Mouse (Mus musculus): ENCODE measurements at regions not wholly inside any gene's neighbourhood (a gene's known extent, or its start where the extent isn't known, plus 50 kb on each side); places are given as distances from the start of the nearest gene placed in this dataset.

DNA sequence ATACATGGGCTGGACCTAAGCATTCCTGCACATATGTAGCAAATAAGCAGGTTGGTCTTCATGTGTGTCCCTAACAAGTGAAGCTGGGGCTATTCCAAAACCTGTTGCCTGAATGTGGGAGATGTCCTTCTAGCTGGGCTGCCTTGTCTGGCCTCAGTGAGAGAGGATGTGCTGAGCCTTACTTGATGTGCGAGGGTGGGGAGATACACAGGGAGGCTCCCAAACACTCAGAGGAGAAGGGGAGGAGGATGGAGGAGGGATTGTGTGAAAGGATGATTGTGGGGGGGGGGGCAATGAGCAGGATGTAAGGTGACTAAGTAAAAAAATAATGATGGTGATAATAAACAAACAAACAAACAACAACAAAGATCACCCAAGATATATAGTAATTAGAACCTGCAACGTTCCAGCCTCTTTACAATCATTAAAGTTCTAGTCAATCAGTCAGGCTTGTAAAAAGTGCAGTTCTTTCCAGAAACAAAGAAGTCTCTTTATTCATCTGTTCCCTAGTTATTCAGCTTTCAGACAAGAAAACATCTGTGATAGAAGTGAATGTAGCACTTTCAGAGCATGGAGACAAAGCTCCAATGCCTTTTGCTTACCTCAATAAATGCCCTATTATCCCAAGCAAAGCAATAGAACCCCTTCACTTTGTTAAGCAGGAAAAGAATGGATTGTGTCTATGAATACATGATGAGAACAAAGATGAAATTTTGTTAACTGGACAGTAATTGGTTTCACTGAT is 1261.1 kb downstream of the Pla2g4a start:
- no peaks in the 10 kb centered on the region for H3K9me3 ChIP-seq
- no peaks in the 10 kb centered on the region for H3K4me1 ChIP-seq
- H3K4me2 ChIP-seq (replicated peaks) = no peak overlapping the region
- H3K4me3 ChIP-seq = no peak overlapping the region
- H3K9ac ChIP-seq = no peak overlapping the region
- H3K27ac ChIP-seq = no peak overlapping the region
- H3K27me3 ChIP-seq (replicated peaks) = no peaks in the 10 kb centered on the region
- no peaks in the 10 kb centered on the region for H3K36me3 ChIP-seq
- WGBS = 35% methylated on average over 2 of the region's 2 CpGs
- no peak for ATAC-seq (ENCODE audit: low FRiP score, low read depth)

DNA sequence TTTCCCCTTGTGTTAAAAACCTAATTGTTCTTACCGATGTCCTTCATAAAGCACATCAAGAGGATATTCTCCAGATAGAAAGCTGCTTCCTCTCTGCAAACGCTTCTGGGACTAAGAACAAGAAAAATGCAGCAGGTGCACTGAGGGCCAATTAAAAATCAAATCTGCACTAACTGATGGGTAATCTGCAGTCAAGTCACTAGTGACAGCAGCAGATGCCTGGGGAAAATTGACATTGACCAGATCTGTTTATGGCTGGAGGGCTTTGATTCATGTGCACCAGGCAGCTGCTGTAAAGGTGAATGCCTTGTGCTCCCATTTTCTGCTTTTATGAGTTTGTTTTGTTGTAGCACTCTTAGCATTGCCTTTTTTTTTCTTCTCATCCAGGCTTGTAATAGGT is 1271.0 kb downstream of the Pla2g4a start:
- Histone ChIP-seq H3K9ac (no peak overlapping the region), H3K27ac (no peak overlapping the region), H3K4me3 (no peak overlapping the region), H3K36me3 (no peaks in the 10 kb centered on the region), H3K9me3 (no peaks in the 10 kb centered on the region), H3K27me3 (replicated peaks) (no peaks in the 10 kb centered on the region), H3K4me2 (replicated peaks) (no peak overlapping the region), H3K4me1 (no peaks in the 10 kb centered on the region)
- 62% methylated on average over 2 of the region's 2 CpGs for WGBS
- 0 out of 2 replicates have a peak, but pooled peaks have one; percentile 37 for ATAC-seq (ENCODE audit: low FRiP score, low read depth)

DNA sequence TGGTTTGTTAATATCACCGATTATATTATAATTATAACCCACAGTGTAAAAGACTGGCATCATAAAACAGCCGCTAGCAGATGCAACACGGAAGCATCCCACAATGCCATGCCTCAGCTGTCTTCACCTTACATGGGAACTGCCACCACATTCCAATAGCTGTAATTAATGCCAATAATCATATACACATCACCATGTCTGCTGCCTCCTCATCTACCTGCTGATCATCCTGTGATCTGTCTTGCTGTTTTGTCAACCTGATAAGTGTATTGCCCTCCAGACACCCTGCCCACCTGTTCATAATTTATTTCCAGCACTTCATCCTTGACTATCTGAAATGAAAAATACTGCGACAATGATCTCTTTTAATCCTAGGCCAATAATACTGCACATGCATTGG is 1271.5 kb downstream of the Pla2g4a start:
- Histone ChIP-seq H3K9ac (no peak overlapping the region), H3K4me3 (no peak overlapping the region), H3K27ac (no peak overlapping the region), H3K4me2 (replicated peaks) (no peak overlapping the region), H3K4me1 (no peaks in the 10 kb centered on the region), H3K36me3 (no peaks in the 10 kb centered on the region), H3K9me3 (no peaks in the 10 kb centered on the region), H3K27me3 (replicated peaks) (no peaks in the 10 kb centered on the region)
- ATAC-seq (ENCODE audit: low FRiP score, low read depth) = 0 out of 2 replicates have a peak, but pooled peaks have one; percentile 37
- 81% methylated on average over 4 of the region's 4 CpGs for WGBS

DNA sequence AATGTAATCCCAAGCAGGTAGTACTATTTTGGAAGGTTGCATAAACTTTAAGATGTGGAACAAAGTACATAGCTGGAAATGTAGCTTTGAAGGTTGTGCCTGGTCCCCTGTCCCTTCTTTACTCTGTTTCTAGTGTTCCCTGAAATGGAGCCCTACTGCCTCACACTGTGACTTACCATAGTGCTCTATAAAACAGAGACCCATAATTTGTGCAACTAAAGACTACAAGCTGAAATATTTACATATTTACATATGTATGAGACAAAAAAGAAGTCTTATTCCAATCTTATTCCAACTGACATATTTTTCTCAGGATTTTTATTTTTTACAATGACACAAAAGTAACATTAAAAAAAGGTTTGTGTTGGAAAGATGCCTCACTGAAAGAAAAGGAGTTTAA is 1285.6 kb downstream of the Pla2g4a start:
- no peak overlapping the region for H3K4me3 ChIP-seq
- no peak overlapping the region for H3K27ac ChIP-seq
- no peaks in the 10 kb centered on the region for H3K4me1 ChIP-seq
- H3K36me3 ChIP-seq = no peaks in the 10 kb centered on the region
- H3K4me2 ChIP-seq (replicated peaks) = no peak overlapping the region
- H3K9me3 ChIP-seq = no peaks in the 10 kb centered on the region
- no peaks in the 10 kb centered on the region for H3K27me3 ChIP-seq (replicated peaks)
- H3K9ac ChIP-seq = no peak overlapping the region
- ATAC-seq (ENCODE audit: low FRiP score, low read depth) = no peak

DNA sequence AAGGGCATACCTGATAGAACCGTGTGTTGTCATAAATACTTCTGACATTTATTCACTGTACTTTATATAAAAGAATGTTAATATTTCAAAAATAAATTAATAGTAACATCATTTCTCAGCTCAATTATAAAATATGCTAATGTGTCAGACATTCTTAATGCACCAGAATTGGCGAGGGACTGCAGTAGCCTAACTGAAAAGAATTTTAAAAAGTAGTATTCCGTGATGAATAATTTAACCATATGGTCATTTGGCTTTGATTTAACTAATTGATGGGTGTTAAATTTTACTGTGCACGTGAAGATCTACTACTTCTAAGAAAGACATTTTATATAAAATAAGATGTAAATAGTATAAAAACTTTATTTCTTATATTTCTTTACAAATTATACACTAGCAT is 1296.7 kb downstream of the Pla2g4a start:
- 77% methylated on average over 4 of the region's 4 CpGs for WGBS
- no peak overlapping the region for H3K9ac ChIP-seq
- H3K27ac ChIP-seq = no peak overlapping the region
- no peaks in the 10 kb centered on the region for H3K4me1 ChIP-seq
- no peaks in the 10 kb centered on the region for H3K27me3 ChIP-seq (replicated peaks)
- H3K4me2 ChIP-seq (replicated peaks) = no peak overlapping the region
- no peaks in the 10 kb centered on the region for H3K36me3 ChIP-seq
- ATAC-seq (ENCODE audit: low FRiP score, low read depth) = no peak
- no peaks in the 10 kb centered on the region for H3K9me3 ChIP-seq
- no peak overlapping the region for H3K4me3 ChIP-seq

DNA sequence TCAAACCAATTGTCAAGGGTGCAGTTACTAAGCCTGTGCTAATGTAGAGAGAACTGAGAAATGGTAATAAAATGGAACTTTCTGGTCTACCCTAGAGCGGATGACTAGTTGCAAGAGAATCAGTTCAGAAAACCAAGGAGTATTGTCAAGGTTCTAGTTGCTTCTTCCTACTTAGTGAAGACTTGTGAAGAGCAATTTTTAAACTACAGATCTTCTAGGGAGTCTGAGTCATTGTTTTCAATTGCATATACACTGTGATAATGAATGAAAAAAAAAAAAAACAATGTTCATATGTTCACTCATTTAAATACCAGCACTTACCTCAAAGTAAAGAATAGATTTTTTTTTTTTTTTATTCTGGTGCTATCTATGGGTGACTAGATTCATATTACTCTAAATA is 1304.1 kb downstream of the Pla2g4a start:
- no peak for ATAC-seq (ENCODE audit: low FRiP score, low read depth)
- no peak overlapping the region for H3K4me3 ChIP-seq
- no peak overlapping the region for H3K9ac ChIP-seq
- no peaks in the 10 kb centered on the region for H3K9me3 ChIP-seq
- no peaks in the 10 kb centered on the region for H3K27me3 ChIP-seq (replicated peaks)
- no peak overlapping the region for H3K4me2 ChIP-seq (replicated peaks)
- H3K4me1 ChIP-seq = no peaks in the 10 kb centered on the region
- no peaks in the 10 kb centered on the region for H3K36me3 ChIP-seq
- WGBS = 89% methylated on average over 1 of the region's 1 CpGs
- no peak overlapping the region for H3K27ac ChIP-seq

Data from neural tube, embryonic 12.5 days (tissue).